Mouse (Mus musculus) liver, adult (tissue): Measurements from ENCODE around the gene Ucn3.

Source experiments
- GATA4 ChIP-seq: IDR thresholded peaks from 2 replicates; pipeline ENCODE4 v1.6.1; 2014; ENCODE audit warnings: mild to moderate bottlenecking, low read length; ENCODE audit not compliant: insufficient replicate concordance

Ucn3 gene

DNA sequence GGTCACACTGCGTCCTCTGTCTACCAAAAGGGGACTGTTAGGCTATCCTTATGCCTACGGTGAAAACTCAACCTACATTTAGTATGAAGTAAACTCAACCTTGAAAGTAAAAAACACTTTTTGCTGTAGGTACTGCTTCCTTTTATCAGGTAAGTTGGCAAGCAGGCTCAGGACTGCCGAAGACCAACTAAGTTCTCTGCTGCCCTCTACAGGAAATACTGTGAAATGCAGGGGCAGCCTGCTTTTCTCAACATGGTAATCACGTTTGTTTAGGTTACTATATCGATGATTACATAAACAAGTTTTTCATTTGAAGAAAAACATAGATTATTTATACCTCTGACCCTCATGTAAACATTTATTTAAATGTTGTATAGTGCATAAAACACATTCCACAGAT, 48.2 kb downstream of the Ucn3 start:
- no peak for TF ChIP-seq GATA4

DNA sequence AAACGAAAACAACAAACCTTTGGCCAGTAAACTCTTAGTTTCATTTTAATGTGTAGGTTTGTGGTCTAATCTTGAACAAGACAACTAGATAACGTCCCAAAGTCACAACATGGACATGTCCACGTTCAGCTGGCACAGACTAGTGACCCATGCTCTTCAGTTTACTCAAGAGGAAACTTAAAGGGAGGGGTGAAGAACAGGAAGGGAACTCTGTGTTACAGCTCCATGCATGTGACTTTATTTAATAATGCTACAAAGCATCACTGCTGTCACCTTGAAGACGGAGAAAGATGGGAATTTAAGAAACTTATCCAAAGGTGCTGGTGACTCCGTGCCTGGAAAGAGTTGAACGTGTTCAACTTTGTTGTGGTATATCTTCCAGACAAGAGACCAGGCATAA, 49.1 kb downstream of the Ucn3 start:
- no peak for TF ChIP-seq GATA4

DNA sequence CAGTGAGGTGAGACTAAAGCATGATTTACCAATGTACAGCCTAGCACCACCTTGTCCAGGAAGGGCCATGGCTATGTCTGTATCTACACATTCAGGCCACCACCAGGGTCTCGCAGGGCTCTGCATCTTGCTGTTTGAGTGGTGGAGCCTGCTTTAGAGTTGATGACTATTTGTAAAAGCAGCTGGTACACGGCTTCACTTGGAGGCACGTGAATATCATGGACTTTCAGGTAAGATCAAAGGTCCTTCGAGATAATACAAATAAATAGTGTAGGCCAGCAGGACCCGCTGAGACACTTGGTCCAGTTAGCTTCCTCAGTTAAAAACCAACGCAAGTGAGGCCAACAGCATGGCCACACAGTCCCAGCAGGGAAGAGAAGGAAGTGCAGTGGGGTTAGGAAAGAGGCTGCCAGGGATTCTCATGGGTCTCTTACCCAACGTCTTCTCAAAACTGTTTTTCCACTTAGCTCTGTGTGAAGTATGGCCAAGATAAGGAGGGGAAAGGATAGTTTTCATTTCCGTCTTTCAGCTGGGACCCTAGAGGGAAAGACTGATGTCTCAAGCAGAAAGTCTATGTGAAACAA, 49.7 kb downstream of the Ucn3 start:
- TF ChIP-seq GATA4: no peak

DNA sequence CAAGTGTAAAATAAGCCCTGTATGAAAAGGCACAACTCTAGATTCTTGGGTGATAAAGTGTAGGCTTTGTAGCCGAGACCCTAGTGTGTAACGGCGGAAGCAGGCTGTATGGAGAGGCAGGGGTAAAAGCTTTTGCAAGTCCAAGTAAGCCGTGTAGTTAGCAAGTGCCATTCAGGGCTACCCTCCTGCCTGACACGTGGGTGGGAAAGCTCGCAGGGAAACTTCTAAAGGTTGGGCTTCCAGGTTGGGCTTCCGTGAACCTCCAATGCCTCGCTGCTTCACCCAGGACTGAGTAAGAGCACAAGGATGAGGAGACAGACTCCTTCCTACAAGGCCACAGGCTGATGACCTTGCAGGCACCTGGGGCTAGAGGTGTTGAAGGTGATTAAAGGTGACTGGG, 50.6 kb downstream of the Ucn3 start:
- TF ChIP-seq GATA4: no peak

GRCm38 (mm10) chr13:3893126-3893734, 51.9 kb downstream of the Ucn3 start:
- TF ChIP-seq GATA4: peak; percentile 81; the same call in 1 of the 2 replicates

DNA sequence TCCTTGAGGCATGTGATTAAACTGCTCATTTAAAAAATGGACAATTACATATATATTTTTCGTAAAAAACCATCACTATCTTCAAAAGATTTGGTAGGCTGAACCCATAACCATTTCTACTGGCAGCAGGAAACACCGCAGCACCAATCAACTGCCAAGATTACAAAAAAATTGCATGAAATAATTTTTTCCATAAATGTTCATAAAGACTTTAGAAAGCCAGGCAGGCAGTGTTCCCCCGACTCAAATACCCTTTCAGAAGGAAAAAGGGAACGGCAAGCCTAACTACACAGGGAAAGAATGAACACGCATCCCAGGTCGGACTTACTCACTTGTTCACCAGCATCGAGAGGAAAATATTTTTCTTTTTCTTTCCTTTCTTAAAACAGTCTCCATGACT, 52.5 kb downstream of the Ucn3 start:
- no peak for TF ChIP-seq GATA4

GRCm38 (mm10) chr13:3891479-3892087, 53.6 kb downstream of the Ucn3 start:
- no peak for TF ChIP-seq GATA4
